Mouse (Mus musculus): ENCODE results near the gene Ercc6.

DNA sequence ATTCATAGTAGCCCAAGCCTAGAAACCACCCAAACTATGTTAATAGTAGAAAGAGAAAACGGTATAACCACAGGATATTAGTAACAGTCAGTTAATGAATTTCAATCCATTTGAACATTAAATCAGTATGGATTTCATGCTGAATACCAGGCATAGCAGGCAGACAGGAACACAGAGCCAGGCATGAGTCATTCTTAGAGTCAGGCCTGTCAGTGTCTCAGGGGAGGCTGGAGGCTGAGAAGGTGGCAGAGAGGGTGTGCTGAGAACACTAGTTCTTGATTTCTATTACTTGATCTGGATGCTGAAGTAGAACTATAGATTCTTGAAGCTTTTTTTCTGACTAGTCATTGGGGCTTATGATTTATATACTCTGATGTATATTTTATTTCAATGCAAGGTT lies 10.8 kb downstream of the Ercc6 start:
- TF ChIP-seq CTCF (IDR thresholded peaks at IDR 0.05; ENCODE audit: low read depth, low read length): no peak
- no peak for TF ChIP-seq TAL1 (conservative IDR thresholded peaks at IDR 0.05; ENCODE audit: low read depth, low read length)
- no peak for TF ChIP-seq POLR2AphosphoS5 (IDR thresholded peaks at IDR 0.05; ENCODE audit: insufficient replicate concordance, low read depth, low read length)

All from G1E (cell line).